Mouse (Mus musculus) spleen, embryonic (tissue): ENCODE measurements around the gene Raly.

ENCODE experiments used
- CTCF ChIA-PET: fragments of 350-600 bp; sonication (Branson Sonifier 250); formaldehyde crosslinking; loops from one replicate; lab custom pipeline; 2022; lab: Charles Lee

Raly gene

DNA sequence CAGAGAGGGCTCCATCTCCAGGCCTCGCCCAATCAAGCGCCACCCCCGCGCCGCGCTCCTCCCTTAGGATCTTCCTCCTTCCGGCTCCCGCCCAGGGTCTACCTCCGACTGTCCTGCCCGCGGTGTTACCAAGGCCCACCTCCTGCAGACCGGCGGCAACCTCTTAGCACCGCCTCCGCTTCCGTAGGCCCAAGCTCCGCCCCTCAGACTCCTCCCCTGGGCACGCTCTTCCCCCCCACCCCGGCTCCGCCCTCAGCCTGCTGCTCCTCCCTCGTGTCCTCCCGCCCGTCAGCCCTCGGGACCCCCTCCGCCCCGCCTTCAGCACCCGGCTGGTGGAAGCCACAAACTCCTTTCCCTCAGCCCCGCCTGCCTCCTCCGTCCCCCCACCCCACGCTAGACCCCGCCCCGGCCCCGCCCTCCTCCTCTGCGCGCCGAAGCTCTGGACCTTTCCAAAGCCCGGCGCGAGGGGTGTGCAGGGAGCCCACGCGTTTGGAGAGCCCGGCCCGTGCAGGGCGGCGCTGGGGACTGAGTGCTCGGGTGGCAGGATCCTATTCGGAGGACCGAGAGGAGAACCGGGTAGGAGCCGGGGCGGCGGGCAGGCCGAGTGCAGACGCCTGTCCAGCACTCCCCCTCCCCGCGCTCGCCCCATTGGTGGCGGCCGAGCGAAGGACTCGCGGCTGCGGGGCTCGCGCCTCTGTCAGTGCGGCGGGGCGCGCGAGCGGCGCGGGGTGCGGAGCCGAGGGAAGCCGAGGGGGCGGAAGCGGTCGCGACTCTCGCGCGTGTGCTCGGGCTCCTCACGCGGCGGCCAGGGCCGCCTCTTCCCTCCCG is at the start of gene Raly, which contains the start of gene a:
Gene Raly (plus strand): TSS at position 441 of the 828 bp plus-strand sequence.
Gene a (plus strand): TSS at position 747 of the 828 bp plus-strand sequence.
- CTCF ChIA-PET, result no interaction called here

DNA sequence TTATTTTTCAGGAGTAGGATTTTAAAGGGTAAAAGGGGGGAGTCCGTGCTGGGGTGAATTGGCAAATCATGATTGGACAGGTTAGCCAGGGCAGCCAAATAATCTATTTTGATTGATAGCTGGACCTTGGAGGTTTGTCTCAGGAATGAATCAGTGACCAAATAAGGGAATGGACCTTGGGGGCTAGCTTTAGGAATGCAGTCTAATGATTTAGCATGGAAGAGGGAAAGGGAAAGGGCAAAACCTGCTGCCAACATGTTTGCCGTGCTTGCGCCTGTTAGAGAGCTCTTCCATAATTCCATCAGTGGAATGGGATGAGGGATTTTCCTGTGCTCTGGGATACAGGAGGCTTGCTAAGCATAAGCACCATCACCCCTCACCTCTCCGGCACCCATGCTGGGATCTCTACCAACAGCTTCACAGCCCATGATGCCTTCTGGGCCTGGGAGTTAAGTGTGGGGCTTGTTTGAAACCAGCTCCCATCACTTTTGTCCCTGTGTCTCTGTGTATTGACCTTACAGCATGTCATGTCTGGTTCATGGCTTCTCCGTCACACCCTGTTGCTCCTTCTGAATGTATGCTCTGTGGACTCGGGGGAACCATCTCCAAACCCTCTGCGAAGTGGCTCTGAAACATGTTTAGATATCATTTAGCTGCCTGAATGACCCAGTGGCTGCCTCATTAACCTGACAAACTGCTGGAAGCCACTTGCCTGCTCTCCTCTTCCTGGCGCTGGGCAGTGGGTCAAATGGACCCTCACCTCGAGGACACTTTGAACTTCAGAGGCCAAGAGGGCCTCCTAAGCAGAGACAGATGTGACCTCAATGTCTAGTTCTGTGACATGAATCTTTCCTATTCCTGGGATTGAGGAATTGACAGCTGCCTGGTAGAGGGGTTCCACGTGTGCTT is 47.7 kb upstream of the Raly start:
- CTCF ChIA-PET, result no interaction called here

DNA sequence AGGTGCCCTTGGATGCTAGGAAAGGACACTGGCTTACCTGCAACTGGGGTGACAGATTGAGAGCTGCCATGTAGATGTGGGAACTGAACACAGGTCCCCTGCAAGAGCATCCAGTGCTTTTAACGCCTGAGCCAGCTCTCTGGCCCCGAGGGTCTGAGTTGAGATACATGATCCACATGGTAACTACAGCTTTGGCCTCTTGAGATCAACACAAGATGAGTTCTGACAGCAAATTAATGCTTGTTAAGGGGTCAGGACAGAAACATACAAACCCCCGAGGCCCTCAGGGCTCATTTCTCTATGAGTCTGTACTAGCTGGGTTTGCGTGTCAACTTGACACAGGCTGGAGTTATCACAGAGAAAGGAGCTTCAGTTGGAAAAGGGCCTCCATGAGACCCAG is 47.0 kb upstream of the Raly start:
- CTCF ChIA-PET, result no interaction called here

DNA sequence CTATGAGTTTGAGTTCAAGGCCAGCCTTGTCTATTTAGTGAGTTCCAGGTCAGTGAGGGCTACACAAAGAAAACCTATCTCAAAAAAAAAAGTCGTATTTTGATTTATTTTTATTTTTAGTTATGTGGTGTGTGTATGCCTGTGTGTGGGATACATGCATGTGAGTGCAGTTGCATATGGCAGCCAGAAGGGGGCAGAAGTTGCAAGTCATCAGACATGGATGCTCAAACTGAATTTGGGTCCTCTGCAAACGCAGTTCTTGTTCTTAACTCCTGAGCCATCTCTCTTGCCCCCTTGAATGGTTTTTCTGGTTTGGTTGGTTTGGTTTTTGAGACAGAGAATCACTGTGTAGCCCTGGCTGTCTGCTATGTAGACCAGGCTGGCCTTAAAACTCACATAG is 42.5 kb upstream of the Raly start:
- CTCF ChIA-PET, result no interaction called here

- CTCF ChIA-PET, result no interaction called here
Observed at GRCm38 (mm10) chr2:154749046-154750036, 41.6 kb upstream of the Raly start.

GRCm38 (mm10) chr2:154751924-154752323 is 39.0 kb upstream of the Raly start:
- CTCF ChIA-PET, result no interaction called here

DNA sequence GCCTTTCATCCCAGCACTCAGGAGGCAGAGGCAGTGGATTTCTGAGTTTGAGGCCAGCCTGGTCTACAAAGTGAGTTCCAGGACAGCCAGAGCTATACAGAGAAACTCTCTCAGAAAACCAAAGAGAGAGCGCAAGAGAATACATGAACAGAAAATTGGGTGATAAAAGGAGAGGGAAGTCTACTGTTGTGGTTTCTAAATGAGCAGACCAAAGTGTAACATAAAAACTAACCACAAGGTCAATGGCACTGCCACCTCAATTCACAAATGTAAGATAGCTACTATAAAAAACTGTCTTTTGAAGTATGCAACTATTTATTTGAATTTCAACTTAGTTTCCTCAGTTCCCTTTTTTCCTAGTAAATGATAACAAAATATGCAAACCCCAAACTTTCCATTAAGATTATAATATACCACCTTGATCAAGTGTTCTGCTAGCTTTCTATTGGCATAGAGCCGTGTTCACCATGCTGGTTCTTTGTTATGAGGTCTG is 36.8 kb upstream of the Raly start:
- CTCF ChIA-PET, result no interaction called here

GRCm38 (mm10) chr2:154755791-154756190 is 35.1 kb upstream of the Raly start:
- CTCF ChIA-PET, result no interaction called here

DNA sequence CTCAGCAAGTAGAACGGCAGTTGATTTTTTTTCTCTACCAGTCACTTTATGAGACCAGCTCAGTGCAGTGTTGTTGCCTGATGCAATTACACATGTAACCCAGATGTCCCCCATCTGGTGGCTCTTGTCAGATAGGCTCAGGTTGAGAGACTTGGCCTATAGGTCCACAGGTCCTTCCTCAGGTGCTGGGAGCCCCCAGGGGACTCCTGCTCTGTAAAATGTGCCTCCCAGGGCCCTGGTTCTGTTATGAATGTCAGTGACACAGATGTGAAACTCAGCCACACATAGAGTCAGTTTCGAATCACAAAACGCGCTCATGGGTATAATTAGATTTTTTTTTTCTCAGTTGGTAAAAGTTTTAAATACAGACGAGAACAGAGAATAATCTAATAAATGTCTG is 33.2 kb upstream of the Raly start:
- CTCF ChIA-PET, result no interaction called here

- CTCF ChIA-PET, result no interaction called here
Observed at GRCm38 (mm10) chr2:154758454-154758853, 32.4 kb upstream of the Raly start.

DNA sequence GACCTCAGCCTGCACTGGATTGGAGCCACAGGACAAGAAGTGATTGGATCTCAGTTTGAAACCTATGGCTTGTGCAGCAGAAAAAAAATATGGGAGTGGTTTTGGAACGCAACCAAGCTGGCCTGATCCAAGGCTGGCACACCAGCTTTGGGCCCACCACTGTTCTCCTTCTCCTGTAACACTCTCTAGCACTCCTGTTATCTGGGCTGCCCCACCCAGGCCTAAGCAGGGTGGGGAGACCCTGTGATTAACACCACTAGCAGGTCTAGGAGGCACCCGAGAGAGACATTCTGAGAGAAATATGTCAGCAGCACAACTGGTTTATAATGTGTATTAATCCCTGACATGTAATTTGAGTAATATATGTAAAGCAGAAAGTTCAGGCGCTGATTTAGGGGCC is 27.7 kb upstream of the Raly start:
- CTCF ChIA-PET, result no interaction called here

- CTCF ChIA-PET, result no interaction called here
Observed at GRCm38 (mm10) chr2:154764828-154765497, 25.9 kb upstream of the Raly start.

DNA sequence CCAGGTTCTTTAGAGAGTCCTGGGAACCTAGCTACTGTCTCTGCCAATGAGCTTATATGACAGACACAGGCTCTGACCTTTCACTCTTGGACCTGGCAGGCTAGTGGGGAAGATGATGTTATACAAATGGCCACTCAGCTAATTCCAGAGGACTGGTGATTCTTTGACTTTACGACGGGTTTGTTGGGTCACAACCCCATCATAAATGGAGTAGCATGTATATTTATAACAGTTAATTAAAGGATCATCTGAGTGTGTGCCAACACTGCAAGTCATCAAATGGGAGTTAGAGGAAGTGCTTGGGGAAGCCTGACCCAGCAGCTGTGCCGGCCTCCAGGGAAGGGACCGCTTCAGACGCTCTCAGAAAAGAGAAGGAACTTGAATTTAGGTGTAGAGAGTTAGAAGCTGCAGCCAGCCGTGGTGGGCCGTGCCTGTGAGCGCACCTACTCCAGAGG is 25.3 kb upstream of the Raly start:
- CTCF ChIA-PET, result no interaction called here

DNA sequence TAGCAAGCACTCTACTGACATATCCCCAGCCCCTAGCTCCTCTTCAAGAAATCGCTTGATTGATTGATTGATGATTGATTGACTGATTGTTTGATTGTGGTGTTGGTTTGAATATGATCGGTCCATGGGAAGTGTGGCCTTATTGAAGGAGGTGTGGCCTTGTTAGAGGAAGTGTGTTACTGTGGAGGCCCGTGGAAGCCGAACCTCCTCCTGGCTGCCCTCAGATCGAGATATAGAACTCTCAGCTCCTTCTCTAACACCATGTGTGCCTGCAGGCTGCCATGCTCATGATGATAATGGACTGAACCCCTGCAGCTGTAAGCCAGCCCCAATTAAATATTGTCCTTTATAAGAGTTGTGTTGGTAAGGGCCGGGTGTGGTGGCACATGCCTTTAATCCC is 23.8 kb upstream of the Raly start:
- CTCF ChIA-PET, result no interaction called here

DNA sequence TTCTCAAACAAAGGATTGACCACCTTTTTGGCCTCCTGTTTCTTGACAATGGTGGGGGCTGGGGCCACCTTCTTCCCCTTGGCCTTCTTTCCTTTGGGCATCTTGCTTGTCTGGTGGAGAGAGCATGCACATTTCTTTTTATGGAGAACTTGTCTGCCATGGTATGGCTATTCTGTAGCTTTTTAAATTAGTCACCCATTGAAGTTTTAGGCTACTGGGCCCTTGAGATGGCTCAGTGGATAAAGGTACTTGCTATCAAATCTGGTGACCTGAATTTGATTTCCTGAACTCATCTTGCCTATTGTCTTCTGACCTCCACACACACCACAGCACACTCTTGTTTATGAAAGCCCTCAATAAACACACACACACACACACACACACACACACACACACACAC is 21.0 kb upstream of the Raly start, which contains the start of gene Gm14214:
Gene Gm14214 (minus strand): TSS at position 101 of the 400 bp plus-strand sequence.
- CTCF ChIA-PET, result no interaction called here

DNA sequence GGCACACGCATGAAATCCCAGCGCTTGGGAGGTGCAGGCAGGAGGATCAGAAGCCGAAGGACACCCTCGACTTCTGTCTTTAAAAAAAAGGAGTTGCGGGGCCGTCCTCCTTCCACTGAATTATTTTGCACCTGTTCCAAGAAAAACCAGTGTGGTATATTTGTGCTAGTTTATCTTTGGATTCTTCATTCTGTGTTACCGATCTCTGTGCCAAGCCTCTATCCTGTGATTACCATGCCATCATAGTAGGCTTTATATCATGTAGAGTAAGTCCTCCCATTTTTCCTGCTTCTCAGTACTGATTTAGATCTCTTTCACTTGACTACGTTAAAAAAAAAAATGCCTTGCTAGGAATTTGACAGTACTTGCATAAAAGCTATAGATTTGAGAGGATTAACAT is 19.3 kb upstream of the Raly start:
- CTCF ChIA-PET, result no interaction called here

DNA sequence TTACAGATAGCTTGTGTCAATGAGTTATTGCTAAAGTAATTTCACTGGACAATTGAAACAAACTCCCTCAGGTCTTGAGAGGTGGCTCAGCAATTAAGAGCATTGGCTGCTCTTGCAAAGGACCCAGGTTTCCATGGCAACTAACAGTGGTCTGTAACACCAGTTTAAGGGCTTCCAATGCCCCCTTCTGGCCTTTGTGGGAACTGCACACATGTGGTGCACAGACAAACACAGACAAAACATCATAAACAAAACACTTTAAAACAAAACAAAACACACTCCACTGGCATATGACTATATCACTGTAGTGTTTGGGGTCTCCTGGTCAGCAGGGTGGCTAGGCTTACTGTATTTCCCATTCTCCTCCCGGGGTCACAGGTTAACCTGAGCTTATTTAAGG is 16.9 kb upstream of the Raly start:
- CTCF ChIA-PET, result no interaction called here

DNA sequence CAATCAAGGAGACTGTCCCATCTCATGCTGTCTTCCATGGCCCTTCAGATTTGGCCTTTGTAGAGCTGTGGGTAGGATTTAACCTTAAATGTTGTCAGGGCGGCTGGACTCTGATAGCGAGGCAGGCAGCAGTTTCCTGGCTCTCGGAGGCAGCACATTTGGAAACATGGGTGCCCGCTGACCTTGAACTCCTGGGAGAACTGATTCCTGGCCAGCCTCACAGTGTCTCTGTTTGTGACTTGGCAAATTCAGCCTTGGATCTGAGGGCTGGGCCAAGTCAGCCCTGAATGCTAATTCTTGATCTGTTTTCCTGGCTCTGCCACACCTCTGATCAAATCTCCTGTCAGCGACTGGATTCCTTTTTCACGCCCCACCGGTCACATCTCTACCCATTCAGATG is 14.4 kb upstream of the Raly start:
- CTCF ChIA-PET, result no interaction called here

- CTCF ChIA-PET, result no interaction called here
Observed at GRCm38 (mm10) chr2:154779648-154780047, 11.2 kb upstream of the Raly start.

GRCm38 (mm10) chr2:154782361-154782760 is 8.5 kb upstream of the Raly start:
- CTCF ChIA-PET, result no interaction called here
